Mouse (Mus musculus) kidney, adult 9 months (tissue): ENCODE results near the gene Serp2.

Source experiments
- DNase-seq: peaks from one replicate; pipeline ENCODE4 v3.0.0; 2022

Gene Serp2

GRCm38 (mm10) chr14:76489128-76489527, 67.6 kb downstream of the Serp2 start:
- DNase-seq = no peak

GRCm38 (mm10) chr14:76488101-76489044, 68.3 kb downstream of the Serp2 start:
- DNase-seq = no peak

- DNase-seq = no peak
Observed at GRCm38 (mm10) chr14:76487609-76488008, 69.1 kb downstream of the Serp2 start.

DNA sequence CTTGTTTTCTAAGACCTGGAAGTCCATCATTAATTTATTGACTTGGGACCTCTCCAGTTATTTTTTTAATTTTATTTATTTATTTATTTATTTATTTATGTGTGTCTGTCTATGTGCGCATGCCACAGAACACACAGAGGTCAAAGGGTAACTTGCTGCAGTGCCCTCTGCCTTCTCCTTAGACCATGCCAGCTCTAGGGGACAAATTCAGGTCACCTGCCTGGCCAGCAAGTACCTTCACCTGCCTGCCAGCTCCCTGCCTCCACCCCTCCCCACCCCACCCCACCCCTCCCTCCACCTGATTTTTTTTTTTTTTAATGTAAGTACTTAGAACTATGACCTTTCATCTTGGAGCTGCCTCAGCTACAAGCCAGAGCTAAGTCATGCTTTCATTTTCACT, 73.0 kb downstream of the Serp2 start:
- peak; percentile 59 for DNase-seq
